Mouse (Mus musculus) lung, adult 18-20 months (tissue): ENCODE results near the gene Rpgrip1.
"Not testable (repeated sequence)": the region's sequence is repeated elsewhere in the genome, so short reads cannot be mapped to it uniquely, and the experiment has no call there.

Experiments
- DNase-seq, 2 experiments: peaks; one replicate each; pipeline ENCODE4 v3.0.0; 2022; ENCODE audit warnings: mixed read lengths in 2 of 2

The Rpgrip1 gene

DNA sequence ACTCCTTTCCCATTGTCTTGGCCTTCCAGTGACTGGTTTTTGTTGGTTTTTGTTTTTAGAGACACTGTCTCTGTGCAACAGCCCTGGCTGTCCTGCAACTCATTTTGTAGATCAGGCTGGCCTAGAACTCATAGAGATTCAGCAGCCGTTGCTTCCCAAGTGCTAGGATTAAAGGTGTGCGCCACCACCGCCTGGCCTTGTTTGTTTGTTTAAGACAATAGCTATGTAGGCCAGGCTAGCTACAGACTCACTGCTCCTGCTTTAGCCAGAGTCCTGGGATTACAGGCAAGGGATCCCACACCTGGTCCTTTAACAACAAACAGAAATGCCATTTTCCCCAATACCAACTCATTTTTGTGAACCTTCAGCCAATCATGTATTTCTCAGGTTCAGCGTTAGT, at the start of gene Rpgrip1:
Rpgrip1 (plus strand) TSS at position 359 of the 400 bp plus-strand sequence.
- no peak for DNase-seq

GRCm38 (mm10) chr14:52060800-52061199, 49.7 kb upstream of the Rpgrip1 start:
- DNase-seq: no peak

- DNase-seq: no peak
Observed at GRCm38 (mm10) chr14:52061798-52062197, 48.7 kb upstream of the Rpgrip1 start.

- no peak for DNase-seq
Observed at GRCm38 (mm10) chr14:52066135-52066534, 44.4 kb upstream of the Rpgrip1 start.

DNA sequence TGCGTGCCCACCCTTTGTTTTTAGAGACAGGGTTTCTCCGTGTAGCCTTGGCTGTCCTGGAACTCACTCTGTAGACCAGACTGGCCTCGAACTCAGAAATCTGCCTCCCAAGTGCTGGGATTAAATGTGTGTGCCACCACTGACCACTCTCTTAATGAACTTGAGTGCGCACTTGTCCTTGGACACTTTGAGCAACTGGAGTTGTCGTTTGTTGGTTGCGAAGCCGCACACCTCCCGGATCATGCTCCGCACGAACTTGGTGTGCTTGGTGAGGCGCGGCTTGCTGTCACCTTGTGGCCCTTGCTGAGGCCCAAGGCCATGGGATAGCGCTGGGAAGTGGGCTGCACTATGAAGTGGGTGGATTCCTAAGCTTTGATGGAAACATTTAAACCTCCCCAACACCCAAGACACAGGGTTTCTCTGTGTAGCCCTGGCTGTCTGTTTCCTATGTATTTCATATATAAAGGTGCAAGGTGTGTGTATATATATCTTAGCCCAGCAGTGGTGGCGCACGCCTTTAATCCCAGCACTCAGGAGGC, 38.8 kb upstream of the Rpgrip1 start:
- DNase-seq: no peak

GRCm38 (mm10) chr14:52083083-52083482, 27.4 kb upstream of the Rpgrip1 start:
- DNase-seq: no peak

DNA sequence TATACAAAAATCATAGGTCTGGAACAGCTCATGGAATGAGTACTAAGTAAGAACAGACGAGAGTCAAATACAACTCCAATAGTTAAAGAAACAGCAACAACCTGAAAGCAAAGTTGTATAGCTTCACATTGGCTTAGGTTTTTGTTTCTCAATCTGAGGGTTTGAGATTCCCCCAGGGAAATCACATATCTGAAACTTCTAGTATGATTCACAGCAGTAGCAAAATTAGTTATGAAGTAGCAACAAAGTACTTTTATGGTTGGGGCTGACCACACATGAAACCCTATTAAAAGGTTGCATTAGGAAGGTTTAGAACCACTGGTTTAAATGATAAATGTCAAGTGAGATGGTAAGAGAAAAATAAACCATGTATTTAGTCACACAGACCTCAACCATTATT, 16.0 kb upstream of the Rpgrip1 start:
- DNase-seq: no peak

- not testable (repeated sequence) for DNase-seq
Observed at GRCm38 (mm10) chr14:52097191-52097590, 13.3 kb upstream of the Rpgrip1 start.

DNA sequence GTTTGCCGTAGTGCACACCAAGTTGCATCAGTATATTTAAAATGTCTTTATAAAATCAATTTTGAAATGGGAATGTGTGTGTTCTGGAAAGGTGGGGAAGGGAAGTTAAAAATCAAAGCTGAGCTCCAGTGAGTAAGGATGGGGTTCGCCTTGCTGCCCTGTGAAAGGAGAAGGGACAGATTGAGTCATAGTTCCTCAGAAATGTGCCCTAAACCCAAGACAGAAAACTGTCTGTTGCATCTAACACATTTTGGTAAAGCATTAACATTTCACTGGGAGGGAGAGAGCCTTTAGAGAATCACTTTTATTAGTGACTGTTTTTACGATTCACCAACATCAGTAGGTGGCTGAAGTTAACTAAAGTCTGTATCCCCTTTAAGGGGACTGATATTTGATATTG, 12.1 kb upstream of the Rpgrip1 start:
- DNase-seq: not testable (repeated sequence)

DNA sequence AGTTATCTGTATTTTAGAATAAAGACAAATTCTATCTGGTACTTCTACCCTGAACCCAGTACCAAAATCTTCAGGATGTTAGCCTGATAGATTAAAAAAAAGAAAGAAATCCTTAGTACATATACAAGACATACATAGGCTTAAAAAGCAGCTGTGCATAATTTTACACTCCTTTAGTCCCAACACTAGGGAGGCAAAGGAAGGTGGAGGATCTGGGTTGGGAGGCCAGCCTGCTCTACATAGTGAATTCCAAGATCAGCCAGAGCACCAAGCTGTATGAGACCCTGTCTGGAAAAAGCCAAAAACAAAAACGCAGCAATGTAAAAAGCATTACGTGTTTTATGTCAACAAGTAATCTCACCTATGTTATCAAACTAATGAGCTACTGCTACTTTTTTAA, 10.9 kb upstream of the Rpgrip1 start:
- no peak for DNase-seq

- DNase-seq: no peak
Observed at GRCm38 (mm10) chr14:52100170-52100960, 10.1 kb upstream of the Rpgrip1 start.

DNA sequence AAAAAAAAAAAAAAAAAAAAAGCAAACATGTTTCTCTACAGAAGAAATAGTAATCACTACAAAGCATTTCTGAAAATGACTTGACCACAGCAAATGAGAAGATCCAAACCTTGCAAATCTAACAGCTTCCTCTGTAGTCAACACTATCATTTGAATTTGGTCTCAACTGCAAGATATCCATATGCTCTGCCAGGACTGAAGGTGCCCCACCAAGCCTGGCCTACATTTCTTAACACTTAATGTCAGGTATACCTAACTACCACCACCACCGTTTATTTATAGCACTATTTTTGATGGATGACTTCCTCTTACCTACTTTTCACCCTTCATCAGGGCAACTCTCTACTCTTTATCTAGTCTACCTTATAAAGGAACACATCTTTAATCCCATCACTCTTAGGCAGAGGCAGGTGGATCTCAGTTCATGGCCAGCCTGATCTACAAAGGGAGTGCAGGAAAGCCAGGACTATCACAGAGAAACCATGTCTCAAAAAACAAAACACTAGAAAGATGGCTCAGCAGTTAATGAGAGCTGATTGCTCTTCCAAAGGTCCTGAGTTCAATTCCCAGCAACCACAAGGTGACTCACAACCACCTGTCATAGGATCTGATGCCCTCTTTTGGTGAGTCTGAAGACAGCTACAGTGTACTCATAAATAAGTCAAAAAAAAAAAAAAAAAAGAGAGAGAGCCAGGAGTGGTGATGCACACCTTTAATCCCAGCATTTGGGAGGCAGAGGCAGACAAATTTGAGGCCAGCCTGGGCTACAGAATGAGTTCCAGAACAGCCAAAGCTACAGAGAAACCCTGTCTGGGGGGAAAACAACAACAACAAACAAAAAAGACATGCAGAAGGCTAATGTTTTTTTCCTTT, 9.0 kb upstream of the Rpgrip1 start:
- DNase-seq: no peak

DNA sequence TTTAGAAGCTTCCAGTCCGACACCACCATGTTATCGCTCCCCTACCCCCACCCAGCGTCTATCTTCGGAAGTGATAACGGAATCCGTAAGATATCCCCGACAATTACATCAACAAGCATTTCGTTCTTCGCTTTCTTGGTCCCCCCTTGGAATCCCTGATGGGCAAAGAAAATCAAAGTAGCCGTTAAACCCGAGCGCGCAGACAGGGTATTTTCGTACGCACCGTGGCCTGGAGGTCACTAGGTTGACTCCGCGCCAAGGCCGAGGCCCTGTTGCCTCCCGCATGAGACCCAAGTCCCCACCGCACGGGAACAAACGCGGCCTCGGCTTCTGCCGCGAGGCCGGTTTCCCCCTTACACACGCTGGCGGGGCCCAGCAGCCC, 7.0 kb upstream of the Rpgrip1 start:
- DNase-seq: peak in 1 of 2 experiments; percentile 36

- DNase-seq: peak; percentile 100
Observed at GRCm38 (mm10) chr14:52103856-52104676, 6.4 kb upstream of the Rpgrip1 start, which contains the start of gene Hnrnpc. TSS of gene Hnrnpc (minus strand) at chr14:52104028.

DNA sequence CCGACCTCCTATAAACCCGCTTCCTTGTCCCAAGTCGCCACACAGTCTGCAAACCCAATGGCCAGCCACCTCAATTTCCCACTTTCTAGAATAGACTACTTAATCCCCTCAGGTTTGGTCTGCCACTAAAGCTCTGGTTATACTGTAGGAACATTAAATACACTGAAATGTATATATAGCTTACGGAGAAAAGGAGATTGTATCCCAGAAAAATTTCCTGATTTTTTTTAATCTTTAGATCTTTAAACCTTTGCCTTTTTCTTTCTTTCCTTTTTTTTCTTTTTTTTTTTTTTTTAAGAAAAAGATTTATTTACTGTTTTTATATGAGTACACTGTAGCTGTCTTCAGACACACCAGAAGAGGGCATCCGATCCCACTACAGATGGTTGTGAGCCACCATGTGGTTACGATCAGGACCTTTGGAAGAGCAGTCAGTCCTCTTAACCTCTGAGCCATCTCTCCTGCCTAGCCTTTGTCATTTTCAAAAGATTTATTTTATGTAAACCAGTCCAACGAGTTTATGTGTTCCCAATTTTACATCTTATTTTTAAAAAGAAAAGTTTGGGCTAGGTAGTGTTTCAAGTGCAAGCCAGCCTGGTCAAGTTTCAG, 5.7 kb upstream of the Rpgrip1 start:
- DNase-seq: no peak

- no peak for DNase-seq
Observed at GRCm38 (mm10) chr14:52105308-52105707, 5.2 kb upstream of the Rpgrip1 start.

DNA sequence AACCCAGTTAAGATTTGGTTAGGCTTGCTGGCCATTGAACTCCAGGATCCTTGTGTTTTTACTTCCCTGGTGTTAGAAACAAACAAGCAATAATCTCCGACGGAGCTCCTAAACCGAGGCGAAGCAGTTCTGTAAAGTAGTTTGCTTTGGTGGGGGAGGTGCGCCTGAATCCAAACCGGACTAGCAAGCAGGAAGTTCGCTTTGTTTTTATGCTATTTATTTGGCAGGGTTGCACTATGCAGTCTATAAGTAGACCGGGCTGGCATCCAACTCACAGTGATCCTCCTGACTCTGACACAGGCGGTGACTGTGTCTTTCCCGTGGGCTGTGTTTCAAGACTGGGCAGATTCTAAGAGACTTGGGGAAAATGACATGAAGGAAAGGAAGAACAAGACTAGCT, 3.8 kb upstream of the Rpgrip1 start:
- peak; percentile 74 to 84 for DNase-seq

- no peak for DNase-seq
Observed at GRCm38 (mm10) chr14:52108025-52108424, 2.5 kb upstream of the Rpgrip1 start.

DNA sequence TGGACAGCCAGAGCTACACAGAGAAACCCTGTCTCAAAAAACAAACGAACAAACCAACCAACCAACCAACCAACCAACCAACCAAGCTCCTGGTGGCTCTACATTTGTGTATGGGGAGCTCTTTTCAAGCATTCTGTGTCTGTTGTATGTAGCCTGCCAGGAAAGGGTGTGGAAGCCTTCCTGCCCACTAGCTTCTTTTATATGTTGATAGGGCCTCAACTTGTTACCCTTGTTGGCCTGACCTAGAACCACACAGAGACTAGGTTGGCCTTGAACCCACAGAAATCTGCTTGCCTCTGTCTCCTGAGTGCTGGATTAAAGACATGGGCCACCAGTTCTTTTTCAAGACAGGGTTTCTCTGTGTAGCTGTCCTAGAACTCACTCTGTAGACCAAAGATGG, 3.6 kb downstream of the Rpgrip1 start:
- no peak for DNase-seq

DNA sequence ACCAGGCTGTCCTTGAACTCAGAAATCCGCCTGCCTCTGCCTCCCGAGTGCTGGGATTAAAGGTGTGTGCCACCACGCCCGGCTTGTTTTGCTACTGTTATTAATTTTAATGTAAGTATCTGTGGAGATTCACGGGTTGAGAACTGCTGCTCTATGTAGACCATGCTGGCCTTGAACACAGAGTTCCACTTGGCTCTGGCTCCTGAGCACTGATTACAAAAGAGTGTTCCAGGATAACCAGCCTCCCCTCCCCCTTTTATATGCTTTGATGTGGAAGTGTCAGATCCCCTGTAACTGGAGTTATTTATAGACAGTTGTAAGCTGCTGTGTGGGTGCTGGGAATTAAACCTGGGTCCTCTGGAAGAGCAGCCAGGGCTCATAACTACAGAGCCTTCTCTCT, 6.7 kb downstream of the Rpgrip1 start:
- DNase-seq: no peak

DNA sequence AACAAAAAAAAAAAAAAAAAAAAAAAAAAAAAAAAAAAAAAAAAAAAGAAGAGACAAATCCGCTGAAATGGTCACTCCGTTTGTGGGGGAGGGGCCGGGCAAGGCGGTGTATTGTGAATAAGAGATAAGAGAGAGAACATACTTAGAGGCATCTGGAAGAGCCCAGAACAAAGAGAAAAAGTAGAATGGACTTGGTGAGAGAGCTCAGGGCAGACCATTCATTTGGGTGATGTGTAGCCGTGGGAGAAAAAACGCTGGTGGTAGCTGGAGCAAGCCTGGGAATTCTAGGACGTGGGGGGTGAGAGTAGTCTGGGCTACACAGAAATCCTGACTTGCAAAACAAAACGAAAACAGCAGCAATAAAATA, 7.9 kb downstream of the Rpgrip1 start:
- no peak for DNase-seq
